Mouse (Mus musculus) testis, adult 2 months (tissue): ENCODE results near the gene Odf3.

ENCODE experiments used
- CTCF ChIP-seq: fragments of 200-500 bp; IDR thresholded peaks from 2 replicates; pipeline ENCODE4 v1.5.1; 2012; ENCODE audit warnings: low read depth, mild to moderate bottlenecking, inconsistent platforms, low read length, moderate library complexity; ENCODE audit not compliant: control insufficient read depth, insufficient read depth, insufficient replicate concordance
- POLR2A ChIP-seq: fragments of 200-500 bp; IDR thresholded peaks from 2 replicates; pipeline ENCODE4 v1.6.1; 2012; ENCODE audit warnings: low read depth, mild to moderate bottlenecking, inconsistent platforms, low read length, moderate library complexity; ENCODE audit not compliant: control insufficient read depth

DNA sequence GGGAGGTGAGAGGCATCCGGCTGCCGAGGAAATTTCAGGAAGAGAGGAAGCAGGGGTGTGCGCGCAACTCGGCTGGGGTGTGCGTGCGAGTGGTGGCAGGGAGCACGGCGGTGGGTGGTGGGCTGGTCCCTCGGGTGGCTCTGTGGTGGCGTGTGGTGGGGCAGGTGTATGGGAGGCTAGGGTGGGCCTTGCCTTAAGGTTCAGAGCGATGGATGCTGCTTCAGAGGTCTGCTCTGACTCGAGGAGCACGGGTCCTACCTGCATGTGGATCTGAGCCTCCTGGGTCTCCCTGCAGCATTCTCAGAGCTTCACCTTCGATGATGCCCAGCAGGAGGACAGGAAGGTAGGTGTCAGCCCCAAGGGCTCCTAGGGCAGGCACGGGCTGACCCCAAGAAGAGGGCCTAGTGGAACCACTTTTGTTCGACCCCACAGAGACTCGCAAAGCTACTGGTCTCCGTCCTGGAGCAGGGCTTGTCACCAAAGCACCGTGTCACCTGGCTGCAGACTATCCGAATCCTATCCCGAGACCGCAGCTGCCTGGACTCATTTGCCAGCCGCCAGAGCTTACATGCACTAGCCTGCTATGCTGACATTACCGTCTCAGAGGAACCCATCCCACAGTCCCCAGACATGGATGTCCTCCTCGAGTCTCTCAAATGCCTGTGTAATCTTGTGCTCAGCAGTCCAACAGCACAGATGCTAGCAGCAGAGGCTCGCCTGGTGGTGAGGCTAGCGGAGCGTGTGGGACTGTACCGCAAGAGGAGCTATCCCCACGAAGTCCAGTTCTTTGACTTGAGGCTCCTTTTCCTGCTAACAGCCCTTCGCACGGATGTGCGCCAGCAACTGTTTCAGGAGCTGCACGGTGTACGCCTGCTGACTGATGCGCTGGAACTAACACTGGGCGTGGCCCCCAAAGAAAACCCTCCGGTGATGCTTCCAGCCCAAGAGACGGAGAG, 10.2 kb downstream of the Odf3 start, which contains the start of gene Bet1l:
- TF ChIP-seq CTCF (no peak), POLR2A (no peak)
